Mouse (Mus musculus) neural tube, embryonic 11.5 days (tissue): ENCODE data around the gene Trim7. TPM values are rescaled to one million over a fixed set of nuclear protein-coding genes. Genes with fewer than 3 reads are reported as not detected.

Source experiments
- polyA plus RNA-seq: library from polyadenylated mRNA; unstranded; fragments of >200 nt; fragmentation: Nextera tagmentation; extraction: Ambion mirVana; gene quantifications from 2 replicates; pipeline ENCODE4 v1.2.1, GENCODE M21; 2014

Trim7 gene
- polyA plus RNA-seq, 1 experiment from 2014 or later, result 0.97 TPM

Other genes with a start within 250 kb of the Trim7 start
- 652 and 656 TPM in 2 replicates for gene Rack1, start 25.8 kb upstream of the Trim7 start, polyA plus RNA-seq
- gene Trim41, start 8.8 kb upstream of the Trim7 start, polyA plus RNA-seq, result 3.6 and 4.2 TPM in 2 replicates
- 10.9 and 18.2 TPM in 2 replicates for gene Gm12184, start 515 bp downstream of the Trim7 start, polyA plus RNA-seq
- gene Irgm1, start 45.5 kb downstream of the Trim7 start, polyA plus RNA-seq, result 1.8 and 2.8 TPM in 2 replicates
- gene Gm5431, start 76.1 kb downstream of the Trim7 start, polyA plus RNA-seq, result 0.31 TPM in 1 of 2 replicates, not detected in the other
- gene Psme2b, start 120.0 kb downstream of the Trim7 start, polyA plus RNA-seq, result 1.2 and 2.1 TPM in 2 replicates
- not detected in 2 replicates for gene Olfr56, start 152.7 kb downstream of the Trim7 start, polyA plus RNA-seq
- 0.09 and 0.30 TPM in 2 replicates for gene 9930111J21Rik1, start 153.3 kb downstream of the Trim7 start, polyA plus RNA-seq
- not detected in 2 replicates for gene Gm12185, start 166.1 kb downstream of the Trim7 start, polyA plus RNA-seq
- not detected in 2 replicates for gene Tgtp1, start 168.0 kb downstream of the Trim7 start, polyA plus RNA-seq
- 0.09 and 0.27 TPM in 2 replicates for gene 9930111J21Rik2, start 225.1 kb downstream of the Trim7 start, polyA plus RNA-seq
- not detected in 2 replicates for gene Tgtp2, start 238.1 kb downstream of the Trim7 start, polyA plus RNA-seq